23 mouse cellular contexts compared by ENCODE assay signal in genomic region chr2:173246688-173247087, GRCm38 (mm10). TPM values are rescaled to one million over a fixed set of nuclear protein-coding genes. Genes with fewer than 3 reads are reported as not detected.
DNase-seq lines count a peak whose midpoint lies in the region; ATAC-seq and TF ChIP-seq lines count a peak whose summit lies in the region.
"Had no signal": no experiment of that assay in that cellular context is flagged by ENCODE, and none has a peak within 500 bp of the region (broad histone marks: within the 10 kb centered on the region; RNA-seq: fewer than 3 reads in every experiment).

No protein-coding gene starts in this region.

- no peaks in the 10 kb centered on the region for H3K27me3 ChIP-seq in kidney, embryonic 16.5 days (ENCODE audit: insufficient read depth, low read length)
- no peaks in the 10 kb centered on the region for H3K27me3 ChIP-seq in testis, adult 2 months (ENCODE audit: control insufficient read depth, insufficient read depth, low read length)
- peaks cover 10% of the 10 kb centered on the region; the same call in 1 of the 2 replicates for H3K27me3 ChIP-seq in embryonic facial prominence, embryonic 10.5 days (replicated peaks; ENCODE audit: low read depth, poor library complexity, severe bottlenecking)
- H3K27me3 ChIP-seq: heart, embryonic 13.5 days had no signal

- H3K9me3 ChIP-seq in kidney, embryonic 16.5 days (ENCODE audit: low read length), result no peaks in the 10 kb centered on the region
- no peaks in the 10 kb centered on the region for H3K9me3 ChIP-seq in embryonic facial prominence, embryonic 10.5 days
- H3K9me3 ChIP-seq: heart, embryonic 13.5 days; hindbrain, embryonic 12.5 days had no signal

- no peaks in the 10 kb centered on the region for H3K36me3 ChIP-seq in kidney, embryonic 16.5 days (ENCODE audit: insufficient read depth, low read length)
- H3K36me3 ChIP-seq in testis, adult 2 months (ENCODE audit: control insufficient read depth, insufficient read depth, low read length), result no peaks in the 10 kb centered on the region
- H3K36me3 ChIP-seq in embryonic facial prominence, embryonic 10.5 days (replicated peaks), result no peaks in the 10 kb centered on the region
- H3K36me3 ChIP-seq: G1E; heart, embryonic 13.5 days; hindbrain, embryonic 12.5 days had no signal

- no peak overlapping the region for H3K4me3 ChIP-seq in kidney, embryonic 16.5 days (ENCODE audit: low read length)
- H3K4me3 ChIP-seq in testis, adult 2 months (ENCODE audit: control insufficient read depth, low read depth, low read length), result peak overlapping the region; percentile 69
- H3K4me3 ChIP-seq in embryonic facial prominence, embryonic 10.5 days, result no peak overlapping the region
- H3K4me3 ChIP-seq: erythroblast, embryonic 14.5 days; heart, embryonic 13.5 days; hindbrain, embryonic 12.5 days had no signal

- no peak overlapping the region for H3K9ac ChIP-seq in kidney, embryonic 16.5 days (replicated peaks; ENCODE audit: low read length)
- H3K9ac ChIP-seq: forebrain, postnatal 0 days; heart, embryonic 13.5 days; hindbrain, embryonic 12.5 days had no signal

- H3K27ac ChIP-seq in kidney, embryonic 16.5 days (ENCODE audit: low read length), result peak overlapping the region; percentile 74
- H3K27ac ChIP-seq in testis, adult 2 months (ENCODE audit: control insufficient read depth, insufficient read depth, low read depth, low read length), result no peak overlapping the region
- peak overlapping the region; percentile 48; the same call in 1 of the 2 replicates for H3K27ac ChIP-seq in embryonic facial prominence, embryonic 10.5 days (replicated peaks)
- H3K27ac ChIP-seq: heart, embryonic 13.5 days; hindbrain, embryonic 12.5 days had no signal

- no peak for DNase-seq in kidney, postnatal 4 days
- no peak for DNase-seq in testis, postnatal 10 days (ENCODE audit: low spot score)
- DNase-seq in embryonic facial prominence, embryonic 10.5 days (ENCODE audit: low spot score), result no peak
- DNase-seq in right cerebral cortex, postnatal 10 days (ENCODE audit: low spot score in 2 of 2), result no peak
- DNase-seq in adrenal gland, postnatal 14 days, result no peak
- DNase-seq: adrenal gland, adult 8-10 months; cerebellum, adult 9-10 months; embryo, embryonic 11 days; forebrain, postnatal 0 days; gastrocnemius, postnatal 14 days; kidney, adult 8-10 months; lung, postnatal 10 days; midbrain, embryonic 14.5 days; spleen, adult 18-20 months had no signal

- H3K4me2 ChIP-seq in kidney, embryonic 16.5 days (replicated peaks; ENCODE audit: low read depth, low read length), result no peak overlapping the region
- H3K4me2 ChIP-seq: heart, embryonic 13.5 days; hindbrain, embryonic 12.5 days had no signal

- 0 out of 2 replicates have a peak, but pooled peaks have one; percentile 23 for TF ChIP-seq POLR2A in testis, adult 2 months (IDR thresholded peaks at IDR 0.05; ENCODE audit: control insufficient read depth, low read depth, low read length)

- H3K4me1 ChIP-seq in kidney, embryonic 16.5 days (ENCODE audit: insufficient read depth, low read length), result peaks cover 75% of the 10 kb centered on the region
- no peaks in the 10 kb centered on the region; the same call in 1 of the 2 replicates for H3K4me1 ChIP-seq in testis, adult 2 months (ENCODE audit: control insufficient read depth, insufficient read depth, low read length)
- H3K4me1 ChIP-seq in embryonic facial prominence, embryonic 10.5 days, result peaks cover 78% of the 10 kb centered on the region

- no peak for ATAC-seq in kidney, embryonic 16.5 days (ENCODE audit: low FRiP score, low TSS enrichment)
- ATAC-seq: forebrain, postnatal 0 days had no signal

- 68% methylated on average over 8 of the region's 8 CpGs for WGBS in kidney, embryonic 16.5 days
- WGBS in embryonic facial prominence, embryonic 10.5 days, result 55% methylated on average over 8 of the region's 8 CpGs

- no peak for TF ChIP-seq CTCF in testis, adult 2 months (IDR thresholded peaks at IDR 0.05; ENCODE audit: control insufficient read depth, insufficient read depth, insufficient replicate concordance, low read depth, low read length)

RNA-seq across cellular contexts. Expression of gene Zbp1, which starts 28.0 kb away (rescaled TPM):
- polyA plus RNA-seq in kidney, embryonic 16.5 days (2015; fragmentation: Nextera tagmentation; extraction: Ambion mirVana), result 0.67 TPM in 1 of 2 replicates, not detected in the other
- 0.30 and 0.40 TPM in 2 replicates for polyA plus RNA-seq in testis, adult 2 months (2012; rRNA removed)
- polyA plus RNA-seq in embryonic facial prominence, embryonic 10.5 days (2016; fragmentation: Nextera tagmentation; extraction: Ambion mirVana), result not detected in 2 replicates
- 2.6 and 4.3 TPM in 2 replicates for total RNA-seq in adrenal gland, postnatal 14 days (2021)
- total RNA-seq: gastrocnemius, postnatal 14 days; layer of hippocampus, postnatal 25 days had no signal
- polyA plus RNA-seq: erythroblast, embryonic 14.5 days; G1E; limb, embryonic 11.5 days; neural tube, embryonic 11.5 days had no signal

RNA-seq across cellular contexts. Expression of gene Pmepa1, which starts 29.6 kb away (rescaled TPM):
- polyA plus RNA-seq in kidney, embryonic 16.5 days (2015; fragmentation: Nextera tagmentation; extraction: Ambion mirVana), result 4.3 and 4.8 TPM in 2 replicates
- 2.6 and 3.2 TPM in 2 replicates for polyA plus RNA-seq in testis, adult 2 months (2012; rRNA removed)
- polyA plus RNA-seq in embryonic facial prominence, embryonic 10.5 days (2016; fragmentation: Nextera tagmentation; extraction: Ambion mirVana), result 1.4 and 2.1 TPM in 2 replicates
- 58.4 and 117 TPM in 2 replicates for total RNA-seq in adrenal gland, postnatal 14 days (2021)
- polyA plus RNA-seq: G1E had no signal
